Mouse (Mus musculus) intestine, embryonic 14.5 days (tissue): Measurements from ENCODE around the gene Tpk1. TPM values are rescaled to one million over a fixed set of nuclear protein-coding genes. Genes with fewer than 3 reads are reported as not detected.

Source experiments
- ATAC-seq: fragments of 200-750 bp; cut with Nextera tagmentation; replicated peaks from 2 replicates; pipeline ENCODE4 v1.8.0; 2017; ENCODE audit warnings: low read depth, moderate number of reproducible peaks, moderate TSS enrichment, moderate library complexity; ENCODE audit not compliant: low FRiP score, low TSS enrichment
- DNase-seq: peaks from one replicate; pipeline ENCODE4 v3.0.0-alpha.2; 2018; ENCODE audit warnings: low spot score
- H3K27ac ChIP-seq: fragments of 300-500 bp; sonication (generic); 2 replicates; pipeline ENCODE4 v1.5.1; 2014; ENCODE audit warnings: low read depth, mild to moderate bottlenecking, control low read depth
- H3K27me3 ChIP-seq: fragments of 300-500 bp; sonication (generic); replicated peaks from 2 replicates; pipeline ENCODE4 v1.6.1; 2014; ENCODE audit warnings: low read length, control low read depth; ENCODE audit not compliant: control insufficient read depth, insufficient read depth
- H3K36me3 ChIP-seq: fragments of 300-500 bp; sonication (generic); 2 replicates; pipeline ENCODE4 v1.6.1; 2014; ENCODE audit warnings: low read length, control low read depth; ENCODE audit not compliant: control insufficient read depth, insufficient read depth
- H3K4me1 ChIP-seq: fragments of 300-500 bp; sonication (generic); replicated peaks from 2 replicates; pipeline ENCODE4 v1.6.1; 2014; ENCODE audit warnings: low read length, control low read depth, mixed read lengths; ENCODE audit not compliant: control insufficient read depth, insufficient read depth
- H3K4me2 ChIP-seq: fragments of 300-500 bp; sonication (generic); 2 replicates; pipeline ENCODE4 v1.6.1; 2014; ENCODE audit warnings: low read length
- H3K4me3 ChIP-seq: fragments of 300-500 bp; sonication (generic); 2 replicates; pipeline ENCODE4 v1.5.1; 2014; ENCODE audit warnings: low read depth, low read length, control low read depth, mixed read lengths
- H3K9ac ChIP-seq: fragments of 300-500 bp; sonication (generic); 2 replicates; pipeline ENCODE4 v1.6.1; 2014; ENCODE audit warnings: mild to moderate bottlenecking, low read length
- H3K9me3 ChIP-seq: fragments of 300-500 bp; sonication (generic); 2 replicates; pipeline ENCODE4 v1.6.1; 2016; ENCODE audit warnings: low read length, control low read depth; ENCODE audit not compliant: control insufficient read depth
- WGBS: fragments of 180-500 bp; shearing (Covaris S2); extraction: QIAGEN DNeasy Blood & Tissue Kit; methylation state at CpG from one replicate; pipeline ENCODE4 v1.1.7; 2014; 5-methylcytosine and 5-hydroxymethylcytosine counted together
- polyA plus RNA-seq: library from polyadenylated mRNA; unstranded; fragments of >200 nt; fragmentation: Nextera tagmentation; extraction: Ambion mirVana; gene quantifications from 2 replicates; pipeline ENCODE4 v1.2.1, GENCODE M21; 2014

The Tpk1 gene
- polyA plus RNA-seq, 1 experiment from 2014 or later: 11.8 TPM

GRCm38 (mm10) chr6:43459082-43459481 lies 207.0 kb downstream of the Tpk1 start:
- no peaks in the 10 kb centered on the region for H3K36me3 ChIP-seq
- H3K27ac ChIP-seq: no peak overlapping the region
- WGBS: 79% methylated on average over 2 of the region's 2 CpGs
- H3K4me1 ChIP-seq: no peaks in the 10 kb centered on the region
- H3K27me3 ChIP-seq: no peaks in the 10 kb centered on the region
- no peaks in the 10 kb centered on the region for H3K9me3 ChIP-seq
- H3K4me2 ChIP-seq: no peak overlapping the region
- H3K9ac ChIP-seq: no peak overlapping the region
- DNase-seq: no peak
- H3K4me3 ChIP-seq: no peak overlapping the region
- no peak for ATAC-seq

GRCm38 (mm10) chr6:43457989-43458388 lies 208.1 kb downstream of the Tpk1 start:
- no peak overlapping the region for H3K4me2 ChIP-seq
- no peak for DNase-seq
- 88% methylated on average over 2 of the region's 2 CpGs for WGBS

GRCm38 (mm10) chr6:43449498-43449897 lies 216.6 kb downstream of the Tpk1 start:
- no peak overlapping the region for H3K4me2 ChIP-seq
- ATAC-seq: no peak
- no peak overlapping the region for H3K27ac ChIP-seq
- DNase-seq: no peak
- no peak overlapping the region for H3K9ac ChIP-seq
- no peaks in the 10 kb centered on the region for H3K36me3 ChIP-seq
- 81% methylated on average over 2 of the region's 2 CpGs for WGBS
- H3K4me3 ChIP-seq: no peak overlapping the region
- no peaks in the 10 kb centered on the region for H3K9me3 ChIP-seq
- no peaks in the 10 kb centered on the region for H3K4me1 ChIP-seq
- H3K27me3 ChIP-seq: no peaks in the 10 kb centered on the region

More at GRCm38 (mm10) chr6:43457989-43458388, 208.1 kb downstream of the Tpk1 start:
- no peak overlapping the region for H3K4me3 ChIP-seq
- H3K4me1 ChIP-seq: no peaks in the 10 kb centered on the region
- no peak overlapping the region for H3K9ac ChIP-seq
- no peaks in the 10 kb centered on the region for H3K36me3 ChIP-seq
- H3K27ac ChIP-seq: no peak overlapping the region
- H3K9me3 ChIP-seq: no peaks in the 10 kb centered on the region
- no peak for ATAC-seq
- H3K27me3 ChIP-seq: no peaks in the 10 kb centered on the region

GRCm38 (mm10) chr6:43445856-43446255 lies 220.2 kb downstream of the Tpk1 start:
- Histone ChIP-seq H3K9me3 (no peaks in the 10 kb centered on the region), H3K4me2 (no peak overlapping the region), H3K4me3 (no peak overlapping the region), H3K36me3 (no peaks in the 10 kb centered on the region), H3K4me1 (no peaks in the 10 kb centered on the region), H3K27ac (no peak overlapping the region), H3K27me3 (no peaks in the 10 kb centered on the region), H3K9ac (no peak overlapping the region)
- WGBS: 90% methylated on average over 2 of the region's 2 CpGs
- no peak for ATAC-seq
- DNase-seq: no peak

- no peaks in the 10 kb centered on the region for H3K9me3 ChIP-seq
- H3K4me3 ChIP-seq: no peak overlapping the region
- DNase-seq (no peak), ATAC-seq (no peak)
- 92% methylated on average over 3 of the region's 3 CpGs for WGBS
- no peak overlapping the region for H3K27ac ChIP-seq
- H3K4me1 ChIP-seq: no peaks in the 10 kb centered on the region
- no peak overlapping the region for H3K4me2 ChIP-seq
- H3K36me3 ChIP-seq: no peaks in the 10 kb centered on the region
- no peak overlapping the region for H3K9ac ChIP-seq
- H3K27me3 ChIP-seq: no peaks in the 10 kb centered on the region
These were observed 223.9 kb downstream of the Tpk1 start for GRCm38 (mm10) chr6:43442191-43442590.

- Histone ChIP-seq H3K27me3 (no peaks in the 10 kb centered on the region), H3K4me3 (no peak overlapping the region), H3K4me2 (no peak overlapping the region), H3K4me1 (no peaks in the 10 kb centered on the region), H3K9me3 (no peaks in the 10 kb centered on the region), H3K36me3 (no peaks in the 10 kb centered on the region), H3K9ac (no peak overlapping the region), H3K27ac (no peak overlapping the region)
- no peak for DNase-seq
- WGBS: 76% methylated on average over 2 of the region's 2 CpGs
- no peak for ATAC-seq
These were observed 230.0 kb downstream of the Tpk1 start for GRCm38 (mm10) chr6:43435987-43436541.

- no peak for DNase-seq
- Histone ChIP-seq H3K27ac (no peak overlapping the region), H3K27me3 (no peaks in the 10 kb centered on the region), H3K9ac (no peak overlapping the region), H3K9me3 (no peaks in the 10 kb centered on the region), H3K4me1 (no peaks in the 10 kb centered on the region), H3K4me3 (no peak overlapping the region), H3K36me3 (no peaks in the 10 kb centered on the region), H3K4me2 (no peak overlapping the region)
- ATAC-seq: no peak
- WGBS: 69% methylated on average over 1 of the region's 1 CpGs
These were observed 231.7 kb downstream of the Tpk1 start for GRCm38 (mm10) chr6:43434365-43434764.

- H3K9ac ChIP-seq: no peak overlapping the region
These were observed 241.1 kb downstream of the Tpk1 start for GRCm38 (mm10) chr6:43424978-43425377.

GRCm38 (mm10) chr6:43420358-43420979 lies 245.6 kb downstream of the Tpk1 start:
- no peaks in the 10 kb centered on the region for H3K36me3 ChIP-seq
- H3K4me2 ChIP-seq: no peak overlapping the region
- 79% methylated on average over 7 of the region's 7 CpGs for WGBS
- H3K27me3 ChIP-seq: no peaks in the 10 kb centered on the region
- no peak overlapping the region for H3K4me3 ChIP-seq
- ATAC-seq (no peak), DNase-seq (no peak)
- no peak overlapping the region for H3K9ac ChIP-seq
- no peak overlapping the region for H3K27ac ChIP-seq
- H3K9me3 ChIP-seq: no peaks in the 10 kb centered on the region
- H3K4me1 ChIP-seq: no peaks in the 10 kb centered on the region

More at GRCm38 (mm10) chr6:43424978-43425377, 241.1 kb downstream of the Tpk1 start:
- Histone ChIP-seq H3K4me3 (no peak overlapping the region), H3K4me1 (no peaks in the 10 kb centered on the region), H3K9me3 (no peaks in the 10 kb centered on the region), H3K27me3 (no peaks in the 10 kb centered on the region), H3K36me3 (no peaks in the 10 kb centered on the region), H3K4me2 (no peak overlapping the region), H3K27ac (no peak overlapping the region)
- ATAC-seq: no peak
- no peak for DNase-seq
- 36% methylated on average over 4 of the region's 4 CpGs for WGBS
